Mouse (Mus musculus): ENCODE data around the gene Pdia4.
"Not testable (repeated sequence)": the region's sequence is repeated elsewhere in the genome, so short reads cannot be mapped to it uniquely, and the experiment has no call there.

The Pdia4 gene

DNA sequence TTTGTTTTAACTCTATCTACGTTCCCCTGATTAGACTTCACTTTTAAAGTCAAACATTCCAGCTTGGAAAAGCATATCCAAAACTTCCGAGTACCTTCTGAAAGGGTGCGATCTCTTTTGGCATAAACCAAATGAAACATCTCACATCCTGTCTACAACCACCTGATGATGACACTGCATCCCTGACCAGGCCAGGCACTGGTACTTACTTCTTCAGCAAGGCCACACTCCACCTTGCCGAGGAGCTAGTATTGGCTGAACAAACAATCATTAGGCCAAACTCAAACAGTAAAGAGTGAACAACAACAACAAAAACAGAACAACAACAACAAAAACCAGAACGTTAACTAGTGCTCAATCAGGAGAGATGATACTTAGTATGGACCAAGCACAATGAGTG is 1.9 kb downstream of the Pdia4 start:
- DNase-seq (ENCODE audit: low read depth, low spot score), result no peak

- peak; percentile 35 for DNase-seq (ENCODE audit: low read depth, low spot score)
Observed at GRCm38 (mm10) chr6:47810181-47810580, 3.0 kb downstream of the Pdia4 start.

GRCm38 (mm10) chr6:47809053-47809452 is 4.2 kb downstream of the Pdia4 start:
- DNase-seq (ENCODE audit: low read depth, low spot score), result no peak

DNA sequence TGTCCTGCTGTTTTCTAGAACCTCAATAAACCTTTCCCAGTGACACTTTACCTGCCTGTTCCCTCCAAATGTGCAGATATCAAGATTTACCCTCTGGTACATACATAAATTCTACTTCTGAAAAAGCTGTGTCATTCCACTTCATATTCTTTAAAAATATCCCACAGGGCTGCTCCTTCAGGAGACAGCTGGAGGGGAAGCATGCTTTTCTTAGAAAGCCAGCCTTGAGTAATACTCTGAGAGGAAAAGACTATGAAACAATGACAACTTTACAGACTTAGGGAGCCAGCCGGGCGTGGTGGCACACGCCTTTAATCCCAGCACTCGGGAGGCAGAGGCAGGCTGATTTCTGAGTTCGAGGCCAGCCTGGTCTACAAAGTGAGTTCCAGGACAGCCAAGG is 4.7 kb downstream of the Pdia4 start:
- DNase-seq (ENCODE audit: low read depth, low spot score), result no peak

DNA sequence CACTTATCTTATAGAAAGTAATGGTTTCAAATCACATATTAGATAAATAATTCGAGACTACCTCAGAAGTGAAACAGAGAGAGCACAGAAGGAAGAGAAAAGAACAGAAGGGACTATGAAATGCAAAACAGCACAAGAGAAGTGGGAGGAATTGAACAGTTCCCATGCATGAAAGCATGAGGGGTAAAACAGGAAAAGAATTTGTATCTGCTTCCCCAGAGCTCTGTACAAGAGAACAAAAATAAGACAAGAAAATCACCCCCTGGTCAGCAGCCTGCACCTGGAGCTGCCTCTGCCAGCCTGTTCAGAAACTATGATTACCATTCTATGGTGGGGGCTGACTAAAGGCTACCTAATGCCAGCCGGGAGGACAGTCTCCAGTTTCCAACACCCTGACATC is 5.8 kb downstream of the Pdia4 start:
- no peak for DNase-seq (ENCODE audit: low read depth, low spot score)

- no peak for DNase-seq (ENCODE audit: low read depth, low spot score)
Observed at GRCm38 (mm10) chr6:47805520-47805919, 7.7 kb downstream of the Pdia4 start.

DNA sequence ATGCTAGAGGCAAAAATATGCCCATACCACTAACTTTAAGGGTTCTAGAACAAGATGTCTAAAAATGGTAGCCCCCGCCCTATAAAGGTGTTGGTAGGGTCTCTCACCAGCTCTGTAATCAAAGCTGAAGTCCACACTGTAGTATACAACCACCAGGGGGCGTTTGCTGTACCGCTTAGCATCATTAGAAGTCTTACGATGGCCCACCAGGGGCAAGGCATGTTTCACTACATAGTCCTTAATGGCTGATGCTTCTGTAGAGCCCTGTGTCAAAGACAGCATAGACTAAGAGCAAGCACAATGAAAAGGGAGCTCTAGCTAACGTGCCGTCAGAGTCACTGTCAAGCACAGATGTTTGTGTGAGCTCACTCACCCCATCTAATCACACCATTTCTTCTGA is 14.2 kb downstream of the Pdia4 start:
- DNase-seq (ENCODE audit: low read depth, low spot score), result peak; percentile 90

DNA sequence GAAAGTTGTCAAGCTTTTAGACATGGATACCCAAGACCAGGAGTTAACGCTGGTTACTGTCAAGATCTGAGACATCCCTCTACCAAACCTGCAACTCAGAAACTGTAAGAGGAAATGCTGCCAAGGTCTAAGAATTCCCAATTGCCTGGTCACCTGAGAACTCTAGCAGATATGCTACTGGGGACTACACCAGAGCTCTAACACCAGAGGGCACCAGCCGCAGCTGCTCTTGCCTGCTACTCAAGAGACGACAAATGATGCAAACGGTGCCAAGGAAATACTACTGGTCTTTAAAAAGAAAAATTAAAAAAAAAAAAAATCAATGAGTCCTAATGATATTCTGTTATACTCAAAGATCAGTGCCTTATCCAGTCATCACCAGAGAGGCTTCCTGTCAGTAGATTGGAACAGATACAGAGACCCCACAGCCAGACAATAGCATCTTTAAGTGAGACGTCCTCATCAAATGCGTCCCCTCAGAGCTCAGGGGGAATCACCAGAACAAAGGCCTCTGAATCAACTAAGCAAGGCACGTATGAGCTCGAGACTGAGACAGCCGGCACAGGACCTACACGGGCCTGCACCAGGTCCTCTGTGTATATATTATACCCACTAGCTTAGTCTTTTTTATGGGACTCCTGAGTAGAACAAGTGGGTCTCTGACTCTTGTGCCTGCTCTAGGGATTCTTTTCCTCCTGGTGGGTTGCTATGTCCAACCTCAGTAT is 19.0 kb downstream of the Pdia4 start:
- DNase-seq (ENCODE audit: low read depth, low spot score), result peak; percentile 56

DNA sequence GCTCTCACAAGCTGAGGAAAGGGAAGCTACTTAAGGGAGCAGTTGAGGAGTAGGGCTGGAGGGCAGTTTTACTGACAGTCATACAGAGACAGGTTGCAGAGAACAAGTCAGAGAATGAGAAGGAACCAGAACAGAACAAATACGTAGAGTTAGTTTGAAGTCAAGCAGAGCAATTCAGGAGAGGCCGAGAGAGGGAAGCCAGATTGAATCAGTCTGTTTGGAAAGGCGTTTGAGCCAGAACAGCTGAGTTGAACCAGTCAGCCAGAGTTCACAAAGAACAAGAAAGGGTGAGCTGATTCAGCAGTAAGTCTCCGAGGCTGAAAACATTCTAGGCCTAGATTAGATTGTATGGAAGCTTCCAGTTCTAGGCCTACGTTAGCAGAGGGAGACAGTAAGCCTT is 19.9 kb downstream of the Pdia4 start:
- no peak for DNase-seq (ENCODE audit: low read depth, low spot score)

GRCm38 (mm10) chr6:47792533-47792932 is 20.7 kb downstream of the Pdia4 start:
- no peak for DNase-seq (ENCODE audit: low read depth, low spot score)

GRCm38 (mm10) chr6:47790745-47791144 is 22.5 kb downstream of the Pdia4 start:
- DNase-seq (ENCODE audit: low read depth, low spot score), result no peak

GRCm38 (mm10) chr6:47788821-47789220 is 24.4 kb downstream of the Pdia4 start:
- no peak for DNase-seq (ENCODE audit: low read depth, low spot score)

DNA sequence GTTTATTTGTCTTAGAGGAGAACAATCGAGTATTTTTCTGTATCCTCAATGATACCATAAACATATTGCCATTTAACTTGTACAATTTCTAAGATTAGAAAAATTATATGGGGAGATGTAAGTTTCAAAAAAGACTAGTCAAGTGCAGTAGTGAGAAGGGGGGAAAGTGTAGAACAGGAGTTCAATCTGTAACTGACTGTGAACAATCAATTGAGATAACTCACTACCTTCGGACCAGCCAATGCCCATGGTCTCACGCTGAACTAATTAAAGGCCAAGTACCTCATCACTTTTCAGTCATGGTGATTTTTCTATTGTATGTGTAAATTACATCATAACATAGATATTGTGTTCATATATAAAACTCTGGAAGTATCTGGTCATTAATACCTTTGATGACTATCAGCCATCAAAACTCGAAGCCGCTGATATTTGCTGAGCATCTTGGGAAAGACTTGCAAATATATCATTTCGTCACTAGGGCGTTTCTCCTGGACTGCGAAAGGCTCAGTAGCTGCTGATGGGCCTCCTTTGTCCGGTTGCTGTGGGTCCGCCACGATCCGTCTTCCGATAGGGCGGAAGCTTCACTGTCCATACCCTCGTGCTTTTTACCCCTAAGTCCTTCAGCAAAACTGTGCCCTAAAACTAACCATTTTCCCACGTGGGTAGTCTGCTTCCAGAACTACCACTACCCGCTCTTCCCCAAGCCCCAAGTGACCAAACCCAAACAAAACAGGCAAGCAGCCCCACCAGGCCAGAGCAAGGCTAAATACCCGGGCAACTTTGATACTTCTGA is 25.1 kb downstream of the Pdia4 start:
- peak; percentile 84 for DNase-seq (ENCODE audit: low read depth, low spot score)

DNA sequence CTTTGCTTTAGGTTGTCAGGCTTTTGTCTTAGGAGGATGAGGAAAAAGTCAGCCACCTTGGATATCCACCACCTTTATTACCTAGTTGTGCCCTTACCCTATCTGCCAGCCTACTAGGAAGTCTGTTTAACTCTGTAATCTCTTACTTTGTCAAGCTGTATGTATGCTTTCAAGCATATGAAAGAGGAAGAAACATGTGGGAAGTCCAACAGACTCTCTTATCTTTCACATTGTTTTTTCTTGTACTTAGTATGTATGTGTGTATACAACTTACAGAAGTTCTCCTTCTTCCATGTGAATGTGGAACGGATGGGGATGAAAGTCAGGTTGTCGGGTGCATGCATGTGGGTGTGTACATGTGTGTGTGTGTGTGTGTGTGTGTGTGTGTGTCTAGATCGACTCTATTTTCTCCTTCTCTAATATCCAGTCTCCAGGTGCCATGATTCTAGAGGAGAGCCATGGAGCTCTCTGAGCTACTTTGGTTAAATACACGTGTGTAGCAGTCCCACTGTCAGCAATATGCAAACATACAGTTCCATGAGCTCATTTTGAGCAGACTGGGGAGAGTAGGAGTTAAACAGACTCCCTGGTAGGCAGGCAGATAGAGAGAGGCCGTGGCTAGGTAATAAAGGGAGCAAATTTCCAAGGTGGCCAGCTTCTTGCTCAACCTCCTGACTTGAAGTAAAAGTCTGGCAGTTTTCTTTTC is 28.4 kb downstream of the Pdia4 start:
- DNase-seq (ENCODE audit: low read depth, low spot score), result no peak

DNA sequence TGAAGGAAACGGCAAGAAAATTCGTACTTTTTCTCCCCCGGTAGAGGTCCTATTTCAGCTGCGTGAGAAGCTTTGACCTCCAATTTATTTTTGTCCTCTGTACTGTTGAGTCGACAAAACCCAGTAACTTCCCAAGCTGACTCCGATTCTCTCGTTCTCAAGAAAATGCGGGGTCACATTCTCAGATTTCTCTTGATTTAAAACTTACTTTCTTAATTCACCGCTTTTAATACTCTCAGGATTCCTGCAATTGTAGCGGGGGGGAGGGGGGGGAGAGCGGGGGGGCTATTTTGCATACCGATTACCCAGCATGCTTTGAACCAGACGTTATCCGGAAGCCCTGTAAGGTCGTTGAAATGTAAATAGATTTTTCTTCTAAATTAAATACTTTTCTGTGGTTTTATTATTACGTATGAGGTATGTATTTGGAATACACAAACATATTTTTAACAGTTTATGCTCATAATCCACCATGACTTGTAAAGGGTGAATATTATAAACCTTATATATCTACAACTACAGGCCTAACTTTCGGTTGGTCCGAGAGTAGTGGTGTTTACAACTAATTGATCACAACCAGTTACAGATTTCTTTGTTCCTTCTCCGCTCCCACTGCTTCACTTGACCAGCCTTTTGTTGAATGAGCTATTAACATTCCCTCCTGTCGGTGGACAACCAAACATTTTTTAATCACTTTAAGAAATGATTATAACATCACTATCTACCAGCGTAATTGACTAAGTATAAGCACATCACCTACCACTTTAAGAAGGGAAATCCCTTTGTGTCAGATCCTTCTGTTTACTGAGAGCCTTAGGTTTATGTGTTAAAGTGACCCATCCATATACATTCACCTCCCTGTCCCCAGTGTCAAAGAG is 31.9 kb downstream of the Pdia4 start:
- DNase-seq (ENCODE audit: low read depth, low spot score), result peak; percentile 84

DNA sequence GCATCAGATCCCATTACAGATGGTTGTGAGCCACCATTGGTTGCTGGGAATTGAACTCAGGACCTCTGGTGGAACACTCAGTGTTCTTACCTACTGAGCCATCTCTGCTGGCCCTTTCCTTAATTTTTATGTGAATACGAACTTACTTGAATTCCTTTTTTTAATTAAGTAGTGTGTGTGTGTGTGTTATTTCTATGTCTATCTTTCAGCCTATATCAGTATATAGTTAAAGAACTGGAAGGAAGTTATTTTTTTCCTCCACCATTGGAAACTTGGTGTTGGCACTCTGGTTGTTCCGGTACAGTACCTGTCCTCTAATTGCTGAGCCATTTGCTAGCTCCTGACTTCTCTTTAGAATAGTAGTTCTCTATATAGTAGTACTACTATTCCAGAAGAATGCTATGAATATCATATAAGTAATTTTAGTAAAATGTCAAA is 32.6 kb downstream of the Pdia4 start:
- DNase-seq (ENCODE audit: low read depth, low spot score), result peak; percentile 46

DNA sequence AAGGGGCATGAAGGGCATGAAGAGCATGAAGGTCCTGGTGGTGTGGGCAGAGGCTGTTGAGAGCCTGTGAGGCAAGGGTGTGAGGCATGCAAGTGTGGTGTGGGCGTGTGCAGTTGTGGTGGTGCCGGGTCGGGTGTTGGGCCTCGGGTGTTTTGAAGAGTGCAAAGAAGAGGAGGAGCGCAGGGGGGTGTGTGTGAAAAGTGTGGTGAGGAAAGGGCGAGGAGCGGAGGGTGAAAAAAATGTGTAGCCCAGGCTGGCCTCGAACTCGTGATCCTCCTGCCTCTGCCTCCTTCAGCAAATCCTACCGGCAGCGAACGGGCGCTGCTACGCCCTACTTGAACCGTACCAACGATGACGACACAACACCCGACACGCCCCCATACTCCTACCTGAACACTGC is 41.5 kb downstream of the Pdia4 start:
- DNase-seq (ENCODE audit: low read depth, low spot score), result peak; percentile 59

DNA sequence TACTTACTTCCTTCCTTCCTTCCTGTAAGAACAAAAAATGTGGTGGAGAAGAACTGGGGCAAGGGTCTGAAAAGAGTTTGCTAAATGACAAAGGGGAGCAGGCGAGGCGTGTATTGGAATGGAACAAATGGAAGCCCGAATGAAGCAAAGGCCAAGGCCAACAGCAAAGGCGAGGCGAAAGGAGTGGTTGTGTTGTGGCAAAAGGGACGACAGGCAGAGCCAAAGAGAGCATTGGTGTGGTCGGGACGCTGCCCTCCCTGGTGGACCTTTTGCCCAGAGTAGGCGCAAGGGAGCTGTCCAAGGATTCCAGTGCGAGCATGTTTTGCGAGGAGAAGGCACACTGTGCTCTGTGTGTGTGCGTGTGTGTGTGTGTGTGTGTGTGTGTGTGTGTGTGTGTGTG is 42.1 kb downstream of the Pdia4 start:
- DNase-seq (ENCODE audit: low read depth, low spot score), result not testable (repeated sequence)

DNA sequence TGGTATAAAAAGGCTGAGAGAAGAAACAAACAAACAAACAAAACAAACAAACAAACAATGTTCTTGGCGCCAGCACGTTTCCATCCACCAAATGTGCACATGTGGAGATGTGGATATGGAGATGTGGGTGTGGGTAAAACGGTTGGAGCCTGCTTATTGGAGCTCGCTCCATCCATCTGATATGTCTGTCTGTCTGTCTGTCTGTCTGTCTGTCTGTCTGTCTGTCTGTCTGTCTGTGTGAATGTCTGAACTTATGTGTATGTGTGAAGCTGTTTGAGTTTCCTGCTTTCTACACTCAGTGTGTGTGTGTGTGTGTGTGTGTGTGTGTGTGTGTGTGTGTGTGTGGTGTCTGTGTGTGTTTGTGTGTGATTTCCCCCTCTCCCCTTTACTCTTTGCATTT is 43.4 kb downstream of the Pdia4 start:
- DNase-seq (ENCODE audit: low read depth, low spot score), result not testable (repeated sequence)

DNA sequence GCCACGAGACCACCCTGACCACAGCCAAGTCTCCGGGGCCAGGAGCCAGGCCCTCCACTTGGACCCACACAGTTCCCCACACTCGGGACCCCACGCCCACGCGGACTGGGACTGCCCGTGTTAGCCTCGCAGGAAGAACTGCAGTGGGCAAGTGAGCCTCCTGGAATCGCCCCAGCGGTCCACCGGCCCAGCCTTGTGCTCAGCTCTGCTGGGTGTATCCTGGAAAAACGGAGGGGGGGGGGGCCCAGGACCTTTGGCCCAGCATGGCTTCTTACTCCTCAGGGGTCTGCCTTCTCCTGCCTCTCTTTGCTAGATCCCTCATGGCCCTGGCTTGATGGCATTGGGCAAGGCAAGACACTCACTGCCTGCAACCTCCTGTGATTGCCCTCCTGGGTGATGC is 44.7 kb downstream of the Pdia4 start:
- not testable (repeated sequence) for DNase-seq (ENCODE audit: low read depth, low spot score)

DNA sequence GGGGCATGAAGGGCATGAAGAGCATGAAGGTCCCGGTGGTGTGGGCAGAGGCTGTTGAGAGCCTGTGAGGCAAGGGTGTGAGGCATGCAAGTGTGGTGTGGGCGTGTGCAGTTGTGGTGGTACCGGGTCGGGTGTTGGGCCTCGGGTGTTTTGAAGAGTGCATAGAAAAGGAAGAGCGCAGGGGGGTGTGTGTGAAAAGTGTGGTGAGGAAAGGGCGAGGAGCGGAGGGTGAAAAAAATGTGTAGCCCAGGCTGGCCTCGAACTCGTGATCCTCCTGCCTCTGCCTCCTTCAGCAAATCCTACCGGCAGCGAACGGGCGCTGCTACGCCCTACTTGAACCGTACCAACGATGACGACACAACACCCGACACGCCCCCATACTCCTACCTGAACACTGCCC is 45.9 kb downstream of the Pdia4 start:
- DNase-seq (ENCODE audit: low read depth, low spot score), result not testable (repeated sequence)

Measured in CD4-positive, CD25-positive, alpha-beta regulatory T cell, adult 2 months (primary cell).